Mouse (Mus musculus) olfactory bulb, adult 2 months (tissue): ENCODE measurements around the gene Prdm11. TPM values are rescaled to one million over a fixed set of nuclear protein-coding genes. Genes with fewer than 3 reads are reported as not detected.

Experiments used
- H3K27ac ChIP-seq: fragments of 200-500 bp; 2 replicates; pipeline ENCODE4 v1.5.1; 2012; ENCODE audit warnings: low read depth, low read length; ENCODE audit not compliant: insufficient read depth
- H3K4me1 ChIP-seq: fragments of 200-500 bp; 2 replicates; pipeline ENCODE4 v1.6.1; 2012; ENCODE audit warnings: low read length; ENCODE audit not compliant: control insufficient read depth, insufficient read depth
- H3K4me3 ChIP-seq: fragments of 200-500 bp; 2 replicates; pipeline ENCODE4 v1.5.1; 2012; ENCODE audit warnings: mild to moderate bottlenecking, low read depth, low read length, moderate library complexity; ENCODE audit not compliant: insufficient read depth
- CTCF ChIP-seq: fragments of 200-500 bp; IDR thresholded peaks from 2 replicates; pipeline ENCODE4 v1.5.1; 2012; ENCODE audit warnings: low read depth, mild to moderate bottlenecking, low read length, moderate library complexity; ENCODE audit not compliant: insufficient read depth
- POLR2A ChIP-seq: fragments of 200-500 bp; IDR thresholded peaks from 2 replicates; pipeline ENCODE4 v1.6.1; 2012; ENCODE audit warnings: mild to moderate bottlenecking, low read depth, low read length, moderate library complexity; ENCODE audit not compliant: insufficient read depth
- WGBS: fragments of 180-500 bp; shearing (Covaris S2); methylation state at CpG from one replicate; pipeline ENCODE4 v1.1.7; 2018; 5-methylcytosine and 5-hydroxymethylcytosine counted together
- polyA plus RNA-seq: library from polyadenylated mRNA; stranded (reverse); fragments of >200 nt; gene quantifications from 2 replicates; pipeline ENCODE4 v1.2.4, GENCODE M21; 2012; ENCODE audit warnings: low replicate concordance; ENCODE audit not compliant: missing spikeins, insufficient read depth, insufficient read length

The Prdm11 gene
- polyA plus RNA-seq, 1 experiment, result not detected

DNA sequence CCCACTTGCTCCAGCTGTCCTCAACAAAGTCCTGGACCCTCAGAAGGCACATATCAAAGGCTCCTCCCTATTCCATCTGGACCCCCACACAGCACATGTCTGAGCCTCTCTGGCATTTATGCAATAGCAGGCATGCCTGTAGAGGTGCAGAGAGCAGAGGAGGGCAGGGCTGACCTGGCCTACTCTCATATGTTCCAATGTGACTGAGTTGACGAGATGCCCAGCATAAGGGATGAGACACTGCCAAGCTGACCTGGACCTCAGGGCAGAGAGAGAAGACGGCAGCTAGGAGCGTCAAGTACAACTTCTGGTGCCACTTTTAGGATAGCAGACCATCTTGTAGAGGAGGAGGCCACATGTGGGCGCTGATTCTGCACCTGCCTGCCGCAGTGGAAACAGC, 54.0 kb downstream of the Prdm11 start:
- peaks cover 10% of the 10 kb centered on the region for H3K4me1 ChIP-seq
- TF ChIP-seq CTCF (no peak), POLR2A (no peak)
- no peak overlapping the region for H3K4me3 ChIP-seq
- H3K27ac ChIP-seq, result no peak overlapping the region
- WGBS, result 96% methylated on average over 5 of the region's 5 CpGs

DNA sequence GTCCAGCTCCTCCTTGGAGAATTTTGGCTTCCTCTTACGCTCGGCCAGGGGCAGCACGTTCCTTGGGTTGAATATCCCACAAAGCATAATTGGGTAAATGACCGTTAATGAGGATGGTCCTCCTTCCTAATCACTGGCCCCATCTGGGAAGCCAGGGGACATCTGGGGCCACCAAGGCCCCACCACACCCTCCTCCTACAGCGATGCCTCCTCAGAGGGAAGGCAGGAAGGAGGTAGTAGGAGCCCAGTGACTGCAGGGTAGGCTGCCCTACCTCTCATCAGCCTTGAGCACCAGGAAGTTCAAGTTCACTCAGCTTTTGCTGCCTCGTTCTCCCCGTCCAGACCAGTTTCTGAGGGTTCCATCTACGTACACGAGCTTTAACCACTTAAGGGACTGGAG, 56.4 kb downstream of the Prdm11 start:
- peaks cover 10% of the 10 kb centered on the region for H3K4me1 ChIP-seq
- no peak overlapping the region for H3K4me3 ChIP-seq
- TF ChIP-seq POLR2A, result no peak
- no peak for TF ChIP-seq CTCF
- 90% methylated on average over 9 of the region's 9 CpGs for WGBS
- H3K27ac ChIP-seq, result no peak overlapping the region

DNA sequence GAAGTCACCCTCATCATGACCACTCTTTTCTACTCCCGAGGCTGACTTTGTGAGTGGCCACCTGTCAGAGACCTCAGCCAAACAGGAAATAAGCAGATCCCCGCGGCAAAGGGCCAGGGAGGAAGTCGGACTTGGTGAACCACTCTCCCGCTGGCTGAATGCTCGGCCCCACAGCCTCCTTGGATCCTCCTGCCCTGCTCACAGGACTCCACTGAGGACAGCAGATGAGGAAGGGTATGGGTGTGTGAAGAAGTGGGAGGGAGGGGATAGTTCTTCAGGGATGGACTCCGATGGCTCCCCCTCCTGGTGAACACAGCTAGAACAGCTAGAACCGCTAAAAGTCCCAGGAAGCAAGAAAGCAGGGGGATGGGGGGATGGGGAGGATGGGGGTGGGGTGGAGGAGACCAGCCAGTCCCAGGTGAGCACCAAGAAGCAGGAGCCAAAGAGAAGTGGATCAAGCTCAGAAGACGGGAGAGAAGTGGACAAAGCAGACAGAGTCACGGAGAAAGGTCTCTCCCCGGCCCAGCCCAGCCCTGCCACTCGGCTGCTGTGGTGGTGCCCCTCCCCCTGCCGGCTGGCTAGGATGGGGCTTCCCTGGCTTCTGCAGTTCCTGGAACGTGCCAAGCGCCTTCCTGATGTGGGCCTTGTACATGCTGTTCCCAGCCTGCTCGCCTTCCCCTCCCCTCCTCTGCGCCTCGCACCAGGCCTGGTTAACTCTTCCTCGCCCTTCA, 57.9 kb downstream of the Prdm11 start:
- no peak overlapping the region for H3K27ac ChIP-seq
- no peak overlapping the region for H3K4me3 ChIP-seq
- H3K4me1 ChIP-seq, result peaks cover 10% of the 10 kb centered on the region
- 38% methylated on average over 19 of the region's 19 CpGs for WGBS
- TF ChIP-seq POLR2A (no peak), CTCF (no peak)

DNA sequence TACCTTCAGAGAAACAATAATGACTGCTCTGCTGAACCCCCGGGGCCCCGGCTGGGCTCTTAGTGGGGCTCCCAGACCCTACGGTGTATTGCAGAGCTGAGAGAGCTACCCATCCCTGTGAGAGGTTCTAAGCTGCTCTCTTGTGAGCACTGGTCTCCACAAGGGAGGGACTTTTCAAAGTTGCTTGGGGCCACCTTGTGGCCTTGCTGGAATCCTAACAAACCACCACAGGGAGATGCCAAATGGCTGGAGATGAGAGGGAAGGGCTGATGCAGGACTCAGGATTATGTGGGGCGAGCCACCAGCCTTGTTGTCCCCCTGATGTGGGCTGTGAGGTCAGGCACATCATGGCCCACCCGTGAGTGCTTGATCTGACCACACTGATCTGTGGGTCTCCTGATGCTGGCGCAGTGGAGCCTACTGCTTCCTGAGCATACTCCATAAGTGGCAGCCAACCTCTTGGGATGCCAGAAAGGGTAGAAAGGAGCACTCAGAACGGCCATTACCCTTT, 58.8 kb downstream of the Prdm11 start:
- WGBS, result 92% methylated on average over 7 of the region's 7 CpGs
- Histone ChIP-seq H3K4me3 (no peak overlapping the region), H3K4me1 (peaks cover 10% of the 10 kb centered on the region), H3K27ac (no peak overlapping the region)
- TF ChIP-seq CTCF (no peak), POLR2A (no peak)

DNA sequence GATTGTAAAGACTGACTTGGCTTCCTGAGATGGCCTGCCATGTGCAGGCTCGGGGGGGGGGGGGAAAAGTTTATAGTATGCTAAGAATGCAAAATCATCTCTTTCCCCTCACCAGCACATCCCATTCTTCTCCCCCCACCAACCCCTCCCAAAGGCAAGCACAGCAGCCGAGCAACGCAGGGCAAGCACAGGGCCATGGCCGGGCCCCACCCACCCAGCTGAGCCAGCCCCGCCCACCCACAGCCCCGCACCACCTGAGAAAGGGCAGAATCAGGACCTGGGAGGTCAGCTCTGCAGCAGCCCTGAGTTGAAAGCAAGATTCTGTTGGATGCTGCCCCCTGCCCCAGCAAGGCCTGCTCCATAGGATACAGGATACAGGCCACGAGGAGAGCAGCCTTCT, 60.4 kb downstream of the Prdm11 start:
- 78% methylated on average over 7 of the region's 7 CpGs for WGBS
- Histone ChIP-seq H3K4me1 (peaks cover 10% of the 10 kb centered on the region), H3K4me3 (no peak overlapping the region), H3K27ac (no peak overlapping the region)
- no peak for TF ChIP-seq POLR2A
- no peak for TF ChIP-seq CTCF

DNA sequence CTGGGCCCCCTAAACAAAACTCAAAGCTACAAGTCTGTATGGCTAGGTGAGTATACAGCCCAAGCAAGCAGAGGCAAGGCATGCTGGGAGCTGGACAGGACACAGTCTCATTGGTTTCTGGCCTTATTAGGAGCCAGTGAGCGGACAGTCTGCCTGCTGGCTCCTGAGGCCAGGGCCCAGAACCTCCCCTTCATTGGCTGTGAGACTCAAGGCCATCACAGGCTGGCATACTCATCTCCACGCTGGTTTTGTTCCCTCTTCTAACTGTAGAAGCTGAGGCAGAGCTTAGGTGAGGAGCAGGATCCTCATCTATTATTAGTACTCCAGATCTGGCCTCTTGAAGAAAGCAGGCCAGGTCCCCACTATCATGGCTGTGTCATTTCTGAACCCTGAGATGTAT, 60.8 kb downstream of the Prdm11 start:
- TF ChIP-seq CTCF, result no peak
- no peak for TF ChIP-seq POLR2A
- Histone ChIP-seq H3K4me1 (peaks cover 10% of the 10 kb centered on the region), H3K4me3 (no peak overlapping the region), H3K27ac (no peak overlapping the region)
- 91% methylated on average over 2 of the region's 2 CpGs for WGBS

DNA sequence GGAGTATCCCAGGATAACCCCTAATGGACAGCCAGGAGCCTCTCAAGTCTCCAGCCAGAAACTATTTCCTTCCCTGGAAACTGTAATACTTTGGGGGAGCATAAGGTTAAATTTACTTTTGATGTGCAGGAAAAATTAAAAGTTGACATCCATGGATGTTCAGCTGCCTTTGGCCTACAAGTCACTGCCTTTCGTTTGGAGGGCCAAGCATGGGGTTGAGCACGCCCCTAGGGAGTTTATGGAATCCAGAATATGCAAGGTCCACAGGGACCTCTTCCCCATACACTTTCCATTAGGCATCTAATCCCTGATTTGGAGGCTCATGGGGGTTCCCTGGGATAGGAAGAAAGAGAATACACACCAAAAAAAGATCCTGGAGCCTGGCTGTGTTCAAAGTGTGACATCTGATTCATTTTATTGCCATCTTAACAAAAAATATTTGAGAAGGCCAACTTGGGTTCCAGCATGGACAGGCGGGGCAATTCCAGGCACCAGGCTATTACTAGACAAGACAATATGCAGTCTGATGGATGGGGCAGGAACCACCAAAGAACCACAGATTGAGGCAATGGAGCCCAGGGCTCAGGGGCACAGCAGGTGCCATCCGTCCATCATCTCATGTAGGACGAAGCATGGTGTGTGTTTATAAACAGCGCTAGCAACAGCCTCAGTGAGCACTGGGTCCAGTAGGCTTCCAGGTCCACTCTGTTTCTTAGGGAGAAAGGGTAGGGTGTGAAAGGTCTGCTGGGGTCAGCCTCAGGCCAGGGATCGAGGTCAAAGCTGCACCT, 61.5 kb downstream of the Prdm11 start:
- no peak for TF ChIP-seq CTCF
- H3K4me3 ChIP-seq, result no peak overlapping the region
- H3K27ac ChIP-seq, result no peak overlapping the region
- H3K4me1 ChIP-seq, result peaks cover 10% of the 10 kb centered on the region
- 91% methylated on average over 7 of the region's 7 CpGs for WGBS

DNA sequence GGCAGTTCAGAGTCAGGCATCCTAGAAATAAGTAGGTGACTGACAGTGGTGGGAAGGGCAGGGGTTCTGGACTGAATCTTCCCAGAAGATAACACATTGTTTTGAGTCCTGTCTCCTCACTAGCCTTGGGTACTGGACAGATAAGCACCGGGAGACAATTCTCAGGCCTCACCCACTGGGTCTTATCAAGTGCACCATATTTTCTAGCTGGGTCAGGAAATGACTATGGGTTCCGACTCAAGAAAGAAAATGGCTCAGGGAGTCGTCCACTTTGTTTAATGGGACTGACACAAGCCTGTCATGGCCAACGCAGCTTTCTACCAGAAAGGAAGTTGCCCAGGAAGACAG, 62.7 kb downstream of the Prdm11 start:
- TF ChIP-seq CTCF (no peak), POLR2A (no peak)
- H3K4me3 ChIP-seq, result no peak overlapping the region
- peaks cover 1% of the 10 kb centered on the region for H3K4me1 ChIP-seq
- 93% methylated on average over 4 of the region's 4 CpGs for WGBS
- no peak overlapping the region for H3K27ac ChIP-seq

DNA sequence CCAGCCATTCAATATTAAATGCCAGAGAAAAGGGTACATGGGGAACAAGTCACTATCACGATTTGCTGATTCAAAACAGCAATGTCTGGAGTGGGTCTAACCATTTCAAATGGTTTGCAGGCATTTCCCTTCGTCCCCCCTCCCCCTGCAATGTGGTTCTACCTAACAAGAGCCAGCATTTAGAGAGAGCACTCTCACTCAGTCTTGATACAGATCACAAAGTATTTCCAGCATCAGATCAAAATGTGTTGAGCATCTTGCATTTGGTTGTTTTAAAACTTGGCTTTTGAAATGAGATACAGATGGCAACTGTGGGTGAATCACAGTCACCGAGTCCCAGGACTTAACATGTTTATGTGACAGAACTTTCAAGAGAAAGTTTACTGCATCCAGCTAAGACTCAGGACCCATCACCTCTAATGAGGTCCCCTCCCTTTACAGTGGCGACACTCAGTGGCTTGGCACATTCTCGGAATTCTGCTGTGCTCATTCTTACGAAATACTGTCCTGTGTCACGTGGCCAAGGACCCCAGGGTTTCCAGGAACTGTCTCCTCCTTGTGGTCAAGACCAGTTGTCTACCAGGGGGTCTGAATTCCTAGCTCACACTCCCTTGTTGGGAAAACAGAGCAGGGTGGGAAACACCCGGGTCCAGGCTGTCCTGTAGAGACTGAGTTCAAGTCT, 63.2 kb downstream of the Prdm11 start:
- H3K4me3 ChIP-seq, result no peak overlapping the region
- H3K27ac ChIP-seq, result no peak overlapping the region
- TF ChIP-seq POLR2A, result no peak
- TF ChIP-seq CTCF, result no peak
- 88% methylated on average over 8 of the region's 8 CpGs for WGBS
- H3K4me1 ChIP-seq, result no peaks in the 10 kb centered on the region
